Mouse (Mus musculus) bone marrow, adult 2 months (tissue): ENCODE results near the gene Slc5a1. TPM values are rescaled to one million over a fixed set of nuclear protein-coding genes. Genes with fewer than 3 reads are reported as not detected.

Experiments used
- H3K27ac ChIP-seq: fragments of 200-500 bp; 2 replicates; pipeline ENCODE4 v1.5.1; 2012; ENCODE audit warnings: low read depth, mild to moderate bottlenecking, control low read depth, inconsistent platforms, low read length; ENCODE audit not compliant: control insufficient read depth, poor library complexity, insufficient read depth
- H3K4me1 ChIP-seq: fragments of 200-500 bp; 2 replicates; pipeline ENCODE4 v1.6.1; 2011; ENCODE audit warnings: low read length; ENCODE audit not compliant: control insufficient read depth, insufficient read depth
- H3K4me3 ChIP-seq: fragments of 200-500 bp; replicated peaks from 2 replicates; pipeline ENCODE3; 2011; ENCODE audit warnings: mild to moderate bottlenecking, low read depth, low read length, control low read depth; ENCODE audit not compliant: control insufficient read depth
- CTCF ChIP-seq: fragments of 200-500 bp; IDR thresholded peaks from 2 replicates; pipeline ENCODE4 v1.5.1; 2011; ENCODE audit warnings: low read length, control low read depth; ENCODE audit not compliant: control insufficient read depth, insufficient read depth
- POLR2A ChIP-seq: fragments of 200-500 bp; IDR thresholded peaks from 2 replicates; pipeline ENCODE4 v1.6.1; 2011; ENCODE audit warnings: low read depth, mild to moderate bottlenecking, control low read depth, low read length, borderline replicate concordance; ENCODE audit not compliant: control insufficient read depth
- WGBS: fragments of 180-500 bp; shearing (Covaris S2); methylation state at CpG from one replicate; pipeline ENCODE4 v1.1.7; 2018; 5-methylcytosine and 5-hydroxymethylcytosine counted together
- polyA plus RNA-seq: library from polyadenylated mRNA; stranded (reverse); fragments of >200 nt; gene quantifications from 2 replicates; pipeline ENCODE4 v1.2.4, GENCODE M21; 2011; ENCODE audit warnings: low replicate concordance; ENCODE audit not compliant: missing spikeins, insufficient read depth, insufficient read length

Slc5a1 gene
- polyA plus RNA-seq, 1 experiment, result not detected

GRCm38 (mm10) chr5:33134132-33134531 lies 30.1 kb downstream of the Slc5a1 start:
- 79% methylated on average over 4 of the region's 4 CpGs for WGBS
- TF ChIP-seq POLR2A (no peak), CTCF (no peak)
- no peak overlapping the region for H3K4me3 ChIP-seq

GRCm38 (mm10) chr5:33135611-33136010 lies 31.6 kb downstream of the Slc5a1 start:
- H3K27ac ChIP-seq, result no peak overlapping the region
- no peak for TF ChIP-seq CTCF
- no peak for TF ChIP-seq POLR2A
- WGBS, result 76% methylated on average over 5 of the region's 5 CpGs

More at GRCm38 (mm10) chr5:33134132-33134531, 30.1 kb downstream of the Slc5a1 start:
- Histone ChIP-seq H3K4me1 (no peaks in the 10 kb centered on the region), H3K27ac (no peak overlapping the region)

GRCm38 (mm10) chr5:33142790-33143455 lies 38.9 kb downstream of the Slc5a1 start:
- Histone ChIP-seq H3K4me3 (no peak overlapping the region), H3K4me1 (no peaks in the 10 kb centered on the region), H3K27ac (no peak overlapping the region)
- WGBS, result 19% methylated on average over 7 of the region's 7 CpGs
- TF ChIP-seq CTCF (no peak), POLR2A (no peak)

More at GRCm38 (mm10) chr5:33135611-33136010, 31.6 kb downstream of the Slc5a1 start:
- Histone ChIP-seq H3K4me3 (no peak overlapping the region), H3K4me1 (no peaks in the 10 kb centered on the region)

- 25% methylated on average over 5 of the region's 5 CpGs for WGBS
- H3K27ac ChIP-seq, result no peak overlapping the region
Measured at GRCm38 (mm10) chr5:33144025-33144424, 40.0 kb downstream of the Slc5a1 start.

GRCm38 (mm10) chr5:33146837-33147236 lies 42.8 kb downstream of the Slc5a1 start:
- TF ChIP-seq CTCF, result no peak
- TF ChIP-seq POLR2A, result no peak
- 80% methylated on average over 9 of the region's 9 CpGs for WGBS
- H3K4me1 ChIP-seq, result no peaks in the 10 kb centered on the region
- no peak overlapping the region for H3K27ac ChIP-seq
- no peak overlapping the region for H3K4me3 ChIP-seq

More at GRCm38 (mm10) chr5:33144025-33144424, 40.0 kb downstream of the Slc5a1 start:
- TF ChIP-seq POLR2A, result no peak
- peak; percentile 27; the same call in 1 of the 2 replicates for TF ChIP-seq CTCF
- no peaks in the 10 kb centered on the region for H3K4me1 ChIP-seq
- no peak overlapping the region for H3K4me3 ChIP-seq

GRCm38 (mm10) chr5:33147691-33148090 lies 43.7 kb downstream of the Slc5a1 start:
- Histone ChIP-seq H3K4me1 (no peaks in the 10 kb centered on the region), H3K4me3 (no peak overlapping the region), H3K27ac (no peak overlapping the region)
- no peak for TF ChIP-seq POLR2A
- TF ChIP-seq CTCF, result no peak
- 70% methylated on average over 6 of the region's 6 CpGs for WGBS

GRCm38 (mm10) chr5:33193567-33193966 lies 89.5 kb downstream of the Slc5a1 start:
- Histone ChIP-seq H3K4me3 (no peak overlapping the region), H3K27ac (no peak overlapping the region), H3K4me1 (no peaks in the 10 kb centered on the region)
- TF ChIP-seq POLR2A (no peak), CTCF (no peak)
- WGBS, result 8% methylated on average over 7 of the region's 7 CpGs

- H3K27ac ChIP-seq, result no peak overlapping the region
- WGBS, result 81% methylated on average over 9 of the region's 9 CpGs
- H3K4me3 ChIP-seq, result no peak overlapping the region
- TF ChIP-seq POLR2A, result no peak
- no peak for TF ChIP-seq CTCF
- H3K4me1 ChIP-seq, result no peaks in the 10 kb centered on the region
Measured at GRCm38 (mm10) chr5:33195246-33195852, 91.3 kb downstream of the Slc5a1 start.
